Mouse (Mus musculus): Measurements from ENCODE around the gene Glt28d2. TPM values are rescaled to one million over a fixed set of nuclear protein-coding genes. Genes with fewer than 3 reads are reported as not detected.

Gene Glt28d2
- polyA plus RNA-seq (2011; ENCODE audit: insufficient read length, low read depth, missing spikeins) = 1.0 and 1.2 TPM in 2 replicates

DNA sequence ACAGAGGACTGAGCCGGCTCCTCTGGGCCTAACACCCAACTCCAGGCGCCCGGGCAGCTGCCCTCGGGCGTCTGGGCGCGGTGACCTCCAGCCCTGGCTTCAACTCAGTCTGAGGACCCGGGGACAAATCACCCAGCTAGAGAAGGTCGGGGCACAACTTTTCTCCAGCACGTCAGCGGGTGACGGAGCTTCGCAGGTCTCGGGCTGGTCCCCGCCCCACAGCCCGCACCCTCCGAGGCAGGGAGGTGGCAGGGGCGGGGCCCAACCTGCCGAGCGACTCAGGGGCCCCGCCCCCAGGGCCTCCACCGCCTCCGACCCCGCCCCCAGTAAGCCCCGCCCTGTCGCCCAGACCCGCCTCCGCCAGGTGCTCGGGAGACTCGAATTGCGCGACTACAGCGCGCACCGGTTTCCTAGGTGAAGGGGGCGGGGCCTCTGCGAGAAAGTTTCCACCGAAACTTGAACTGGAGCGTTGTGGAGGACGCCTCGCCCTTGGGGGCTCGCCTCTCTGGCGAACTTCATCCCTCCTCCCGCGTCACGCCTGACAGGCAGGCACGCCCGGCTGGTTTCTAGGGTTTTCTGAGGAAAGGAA is at the start of gene Glt28d2, which contains the start of gene Gm37240:
TSS of gene Glt28d2 (minus strand) at position 278 of the 589 bp plus-strand sequence.
TSS of gene Gm37240 (minus strand) at position 280 of the 589 bp plus-strand sequence.
- H3K4me1 ChIP-seq (ENCODE audit: control insufficient read depth, insufficient read depth, low read length) = no peaks in the 10 kb centered on the region
- H3K4me3 ChIP-seq (ENCODE audit: insufficient read depth, low read length) = peak within 1 kb of the TSS; percentile 67
- no peak for TF ChIP-seq CTCF (IDR thresholded peaks at IDR 0.05; ENCODE audit: borderline replicate concordance, insufficient read depth, low read length)
- TF ChIP-seq POLR2A (IDR thresholded peaks at IDR 0.05; ENCODE audit: low read depth, low read length) = peak; percentile 52
- no peak within 1 kb of the TSS for H3K27ac ChIP-seq (ENCODE audit: insufficient read depth, low read length)

DNA sequence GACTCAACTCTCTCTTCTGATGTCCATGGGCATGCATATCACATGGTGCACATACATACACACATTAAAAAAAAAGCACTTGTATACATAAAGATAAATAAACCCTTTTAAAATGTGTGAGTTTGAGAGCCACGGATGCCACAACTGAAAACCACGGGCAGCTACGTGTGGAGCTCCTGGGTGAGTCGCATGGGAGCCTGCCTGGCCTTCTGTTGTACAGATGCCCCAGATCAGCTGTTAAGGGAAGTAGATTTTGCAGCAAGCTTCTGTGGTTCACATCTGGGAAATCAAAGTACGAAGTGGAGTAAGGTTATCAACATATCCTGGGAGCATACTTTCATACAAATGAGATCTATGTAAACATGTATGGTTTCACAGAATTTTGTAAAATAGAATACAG is 46.3 kb upstream of the Glt28d2 start:
- Histone ChIP-seq H3K4me1 (ENCODE audit: control insufficient read depth, insufficient read depth, low read length) (no peaks in the 10 kb centered on the region; the same call in 1 of the 2 replicates), H3K4me3 (ENCODE audit: insufficient read depth, low read length) (no peak overlapping the region), H3K27ac (ENCODE audit: insufficient read depth, low read length) (no peak overlapping the region)
- no peak for TF ChIP-seq POLR2A (IDR thresholded peaks at IDR 0.05; ENCODE audit: low read depth, low read length)
- no peak for TF ChIP-seq CTCF (IDR thresholded peaks at IDR 0.05; ENCODE audit: borderline replicate concordance, insufficient read depth, low read length)

DNA sequence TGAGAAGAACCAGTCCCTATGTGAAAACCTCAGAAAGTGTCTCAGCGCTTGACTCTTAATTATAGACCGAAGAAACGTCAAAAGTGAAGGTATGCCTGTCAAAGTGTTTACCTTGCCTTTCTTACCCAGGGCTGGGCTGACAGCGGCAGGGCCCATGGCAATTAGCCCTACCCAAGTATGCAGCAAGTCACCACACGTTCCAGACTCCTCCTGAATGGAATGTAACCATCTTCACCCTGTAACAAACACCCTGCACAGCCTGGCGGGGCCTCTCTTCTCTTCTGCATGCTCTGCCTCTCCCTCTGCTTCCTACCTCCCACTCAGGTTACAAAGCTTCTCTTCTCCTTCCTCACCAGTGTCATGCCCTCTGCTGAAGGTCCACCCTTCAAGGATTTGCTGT is 44.5 kb upstream of the Glt28d2 start:
- Histone ChIP-seq H3K27ac (ENCODE audit: insufficient read depth, low read length) (no peak overlapping the region), H3K4me1 (ENCODE audit: control insufficient read depth, insufficient read depth, low read length) (no peaks in the 10 kb centered on the region; the same call in 1 of the 2 replicates), H3K4me3 (ENCODE audit: insufficient read depth, low read length) (no peak overlapping the region)
- TF ChIP-seq POLR2A (IDR thresholded peaks at IDR 0.05; ENCODE audit: low read depth, low read length) (no peak), CTCF (IDR thresholded peaks at IDR 0.05; ENCODE audit: borderline replicate concordance, insufficient read depth, low read length) (no peak)

DNA sequence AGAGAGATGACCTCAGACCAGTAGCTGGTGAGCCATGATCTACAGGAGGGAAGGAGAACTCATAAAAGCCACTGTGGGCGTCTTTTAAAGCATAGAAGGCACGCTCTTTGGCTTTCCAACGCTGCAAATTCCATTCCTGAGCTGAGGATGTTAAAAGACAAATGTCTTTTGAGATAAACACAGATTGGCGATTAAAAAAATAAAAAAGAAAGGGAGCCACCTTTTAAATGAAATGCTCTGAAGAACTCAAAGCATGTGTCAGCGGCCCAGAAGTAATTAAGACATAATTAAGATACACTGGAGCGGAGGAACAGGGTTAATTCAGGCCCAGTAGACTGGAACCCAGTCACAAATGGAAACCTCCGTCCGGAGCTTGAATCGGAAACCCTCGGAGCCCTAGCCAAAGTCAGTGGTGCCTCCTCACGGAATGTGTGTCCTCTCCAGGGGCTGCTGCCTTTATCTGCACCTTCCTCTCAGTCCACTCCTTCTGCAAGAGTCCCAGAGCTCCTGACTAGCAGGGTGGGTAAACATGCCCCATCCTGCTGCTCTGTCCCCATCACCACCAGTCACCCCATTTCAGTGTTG is 43.4 kb upstream of the Glt28d2 start:
- no peak overlapping the region for H3K4me3 ChIP-seq (ENCODE audit: insufficient read depth, low read length)
- H3K4me1 ChIP-seq (ENCODE audit: control insufficient read depth, insufficient read depth, low read length) = no peaks in the 10 kb centered on the region; the same call in 1 of the 2 replicates
- TF ChIP-seq POLR2A (IDR thresholded peaks at IDR 0.05; ENCODE audit: low read depth, low read length) = no peak
- no peak for TF ChIP-seq CTCF (IDR thresholded peaks at IDR 0.05; ENCODE audit: borderline replicate concordance, insufficient read depth, low read length)
- H3K27ac ChIP-seq (ENCODE audit: insufficient read depth, low read length) = no peak overlapping the region

DNA sequence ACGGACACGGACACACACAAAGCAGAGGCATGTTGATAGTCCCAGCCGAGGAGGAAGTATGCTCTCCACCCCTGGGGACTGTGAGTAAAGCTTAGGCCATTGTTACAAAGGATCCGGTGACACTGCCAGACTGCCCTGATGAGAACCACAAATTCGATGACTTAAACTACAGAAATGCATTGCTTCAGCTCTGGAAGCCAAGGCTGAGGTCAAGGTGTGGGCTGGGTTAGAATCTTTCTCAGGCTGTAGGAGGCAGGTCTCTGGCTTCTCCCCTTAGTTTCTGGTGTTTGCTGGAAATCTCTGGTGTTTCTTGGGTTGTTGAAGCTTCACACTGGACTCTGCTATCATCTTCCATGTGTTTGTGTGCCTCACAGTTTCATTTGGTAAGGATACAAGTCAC is 42.4 kb upstream of the Glt28d2 start:
- Histone ChIP-seq H3K4me3 (ENCODE audit: insufficient read depth, low read length) (no peak overlapping the region), H3K4me1 (ENCODE audit: control insufficient read depth, insufficient read depth, low read length) (no peaks in the 10 kb centered on the region; the same call in 1 of the 2 replicates), H3K27ac (ENCODE audit: insufficient read depth, low read length) (no peak overlapping the region; the same call in 1 of the 2 replicates)
- no peak for TF ChIP-seq CTCF (IDR thresholded peaks at IDR 0.05; ENCODE audit: borderline replicate concordance, insufficient read depth, low read length)
- no peak for TF ChIP-seq POLR2A (IDR thresholded peaks at IDR 0.05; ENCODE audit: low read depth, low read length)

DNA sequence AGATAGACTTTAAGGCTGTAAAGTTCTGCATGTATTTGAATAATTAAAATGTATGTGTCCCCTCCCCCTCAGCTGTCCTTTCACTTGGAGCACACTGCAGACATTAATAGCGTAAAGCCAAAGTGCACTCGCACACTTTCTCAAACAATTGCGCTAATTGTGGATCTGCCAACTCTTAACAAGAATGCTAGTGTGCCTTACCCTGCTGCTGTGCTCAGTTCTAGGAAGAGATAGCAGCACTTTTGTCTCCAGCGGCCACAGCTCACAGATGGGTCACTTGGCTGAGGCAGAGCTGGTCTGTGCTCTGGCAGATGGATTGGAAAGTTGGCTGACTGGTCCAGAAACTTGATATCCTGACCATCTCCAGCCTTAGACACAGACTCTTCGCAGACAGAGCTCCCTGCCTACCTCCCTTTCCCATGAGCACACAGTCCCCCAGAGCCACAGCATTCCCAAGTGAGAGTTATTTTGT is 40.9 kb upstream of the Glt28d2 start:
- Histone ChIP-seq H3K27ac (ENCODE audit: insufficient read depth, low read length) (no peak overlapping the region), H3K4me3 (ENCODE audit: insufficient read depth, low read length) (no peak overlapping the region), H3K4me1 (ENCODE audit: control insufficient read depth, insufficient read depth, low read length) (no peaks in the 10 kb centered on the region; the same call in 1 of the 2 replicates)
- TF ChIP-seq POLR2A (IDR thresholded peaks at IDR 0.05; ENCODE audit: low read depth, low read length) (no peak), CTCF (IDR thresholded peaks at IDR 0.05; ENCODE audit: borderline replicate concordance, insufficient read depth, low read length) (no peak)

DNA sequence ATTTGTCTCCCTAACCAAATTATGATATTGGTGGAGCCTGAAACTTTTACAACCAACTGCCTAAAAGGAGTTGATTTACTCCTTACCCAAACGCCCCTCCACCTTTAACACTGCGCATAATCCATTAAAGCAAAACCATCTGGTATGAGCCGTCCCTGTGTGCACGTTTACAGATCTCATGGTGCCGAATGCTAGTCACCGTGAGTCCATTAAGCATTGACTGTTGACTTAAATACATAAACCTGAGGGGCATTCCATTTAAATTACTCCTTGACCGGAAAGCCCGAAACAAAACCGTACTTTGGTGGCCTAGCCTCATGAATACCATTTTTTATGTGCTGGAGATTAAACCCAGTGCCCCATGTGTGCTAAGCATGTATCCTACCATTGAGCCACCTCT is 40.0 kb upstream of the Glt28d2 start:
- H3K27ac ChIP-seq (ENCODE audit: insufficient read depth, low read length) = no peak overlapping the region
- no peaks in the 10 kb centered on the region; the same call in 1 of the 2 replicates for H3K4me1 ChIP-seq (ENCODE audit: control insufficient read depth, insufficient read depth, low read length)
- no peak for TF ChIP-seq CTCF (IDR thresholded peaks at IDR 0.05; ENCODE audit: borderline replicate concordance, insufficient read depth, low read length)
- TF ChIP-seq POLR2A (IDR thresholded peaks at IDR 0.05; ENCODE audit: low read depth, low read length) = no peak

DNA sequence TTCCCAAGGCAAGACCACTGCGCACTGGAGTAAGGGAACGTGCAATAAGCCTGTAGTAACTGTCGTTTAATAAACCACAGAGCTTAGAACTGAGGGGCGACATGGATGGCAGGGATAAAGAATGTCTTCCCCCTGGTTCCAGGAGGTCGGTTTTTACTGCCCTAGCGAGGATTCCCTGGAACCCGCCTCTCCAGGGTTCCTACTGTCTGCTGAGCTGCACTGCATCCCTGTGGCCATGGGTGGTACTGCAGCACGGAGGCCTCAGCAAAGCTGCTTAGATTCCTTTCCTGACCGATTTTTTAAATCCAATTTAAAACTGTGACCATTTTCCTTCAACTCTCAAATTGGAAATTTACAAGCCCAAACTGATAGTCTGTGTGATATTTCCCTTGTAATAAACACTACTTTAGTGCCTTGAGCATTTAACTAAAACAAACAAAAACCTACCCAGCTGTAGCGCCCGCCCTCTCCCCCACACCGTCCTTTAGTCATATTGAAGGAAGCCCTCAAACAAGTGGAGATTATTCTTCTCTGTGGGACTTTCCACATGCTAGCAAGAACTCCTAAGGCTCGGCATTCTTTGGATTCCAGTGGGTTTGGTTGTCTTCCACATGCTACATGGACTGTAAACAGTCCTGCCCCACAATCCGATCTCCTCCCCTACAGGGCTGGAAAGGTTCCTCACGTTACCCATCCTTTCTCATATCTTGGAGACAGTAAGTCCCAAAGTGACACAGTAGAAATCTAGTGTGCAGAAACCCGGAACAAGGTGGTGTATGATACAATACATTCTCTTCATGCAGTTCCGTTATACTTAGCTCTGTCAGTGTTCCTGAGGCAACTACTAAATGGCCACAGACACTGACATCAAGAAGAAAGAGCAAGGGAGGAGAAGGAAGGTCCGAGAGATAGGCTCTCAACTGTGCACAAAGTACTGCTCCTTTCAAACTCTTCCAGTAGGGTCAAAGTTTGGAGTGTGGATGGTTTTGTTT is 36.9 kb upstream of the Glt28d2 start:
- TF ChIP-seq CTCF (IDR thresholded peaks at IDR 0.05; ENCODE audit: borderline replicate concordance, insufficient read depth, low read length) = peak; percentile 90; the same call in 1 of the 2 replicates
- TF ChIP-seq POLR2A (IDR thresholded peaks at IDR 0.05; ENCODE audit: low read depth, low read length) = no peak
- Histone ChIP-seq H3K4me1 (ENCODE audit: control insufficient read depth, insufficient read depth, low read length) (no peaks in the 10 kb centered on the region; the same call in 1 of the 2 replicates), H3K4me3 (ENCODE audit: insufficient read depth, low read length) (no peak overlapping the region), H3K27ac (ENCODE audit: insufficient read depth, low read length) (peak overlapping the region; percentile 80)

More for the DNA sequence above, 40.0 kb upstream of the Glt28d2 start:
- H3K4me3 ChIP-seq (ENCODE audit: insufficient read depth, low read length) = no peak overlapping the region

DNA sequence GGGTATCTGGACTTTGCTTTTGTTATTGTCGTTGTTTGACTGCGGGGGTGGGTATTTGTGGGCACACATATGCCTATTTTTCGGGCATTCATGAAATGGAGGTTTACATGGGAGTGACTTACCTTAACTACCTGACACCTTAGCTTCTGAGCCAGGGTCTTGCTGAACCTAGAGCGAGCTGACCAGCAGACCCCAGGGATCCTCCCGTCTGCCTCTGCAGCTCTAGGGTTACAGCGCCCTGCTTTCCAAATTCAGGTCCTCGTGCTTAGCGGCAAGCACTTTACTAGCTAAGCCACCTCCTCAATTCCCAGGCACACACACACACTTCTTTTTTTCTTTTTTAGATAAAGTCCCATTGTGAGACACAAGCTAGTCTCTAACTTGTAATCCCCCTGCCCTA is 36.0 kb upstream of the Glt28d2 start:
- TF ChIP-seq POLR2A (IDR thresholded peaks at IDR 0.05; ENCODE audit: low read depth, low read length) (no peak), CTCF (IDR thresholded peaks at IDR 0.05; ENCODE audit: borderline replicate concordance, insufficient read depth, low read length) (no peak)
- Histone ChIP-seq H3K4me3 (ENCODE audit: insufficient read depth, low read length) (no peak overlapping the region), H3K27ac (ENCODE audit: insufficient read depth, low read length) (peak overlapping the region; percentile 65; the same call in 1 of the 2 replicates), H3K4me1 (ENCODE audit: control insufficient read depth, insufficient read depth, low read length) (no peaks in the 10 kb centered on the region)

Data from embryonic fibroblast, embryonic 13.5 days (primary cell).